Mouse (Mus musculus): ENCODE measurements around the gene Fbxl16. TPM values are rescaled to one million over a fixed set of nuclear protein-coding genes. Genes with fewer than 3 reads are reported as not detected.
A peak's percentile ranks its signal among the peaks of the same experiment; 100 is the strongest.

Gene Fbxl16
- polyA plus RNA-seq, 1 experiment from 2014 or later, result 2.8 TPM

- WGBS, result 75% methylated on average over 6 of the region's 6 CpGs
- Histone ChIP-seq H3K27me3 (ENCODE audit: control insufficient read depth, insufficient read depth, low read length) (no peaks in the 10 kb centered on the region), H3K9ac (ENCODE audit: low read length) (no peak overlapping the region), H3K4me3 (replicated peaks; ENCODE audit: low read length) (no peak overlapping the region), H3K4me2 (ENCODE audit: low read depth, low read length) (no peak overlapping the region), H3K27ac (ENCODE audit: low read length) (no peak overlapping the region), H3K9me3 (replicated peaks; ENCODE audit: control insufficient read depth, low read length) (no peaks in the 10 kb centered on the region), H3K36me3 (ENCODE audit: control insufficient read depth, insufficient read depth, low read length) (peaks cover 3% of the 10 kb centered on the region; the same call in 1 of the 2 replicates), H3K4me1 (ENCODE audit: control insufficient read depth, insufficient read depth, low read length) (peaks cover 14% of the 10 kb centered on the region)
- no peak for ATAC-seq (ENCODE audit: insufficient read depth, low FRiP score)
Observed at GRCm38 (mm10) chr17:25781339-25781738, 27.5 kb upstream of the Fbxl16 start.

- no peaks in the 10 kb centered on the region for H3K9me3 ChIP-seq (replicated peaks; ENCODE audit: control insufficient read depth, low read length)
- 57% methylated on average over 7 of the region's 7 CpGs for WGBS
- H3K9ac ChIP-seq (ENCODE audit: low read length), result no peak overlapping the region
- no peaks in the 10 kb centered on the region for H3K27me3 ChIP-seq (ENCODE audit: control insufficient read depth, insufficient read depth, low read length)
- H3K36me3 ChIP-seq (ENCODE audit: control insufficient read depth, insufficient read depth, low read length), result peaks cover 8% of the 10 kb centered on the region; the same call in 1 of the 2 replicates
- H3K4me1 ChIP-seq (ENCODE audit: control insufficient read depth, insufficient read depth, low read length), result peaks cover 14% of the 10 kb centered on the region
- H3K4me2 ChIP-seq (ENCODE audit: low read depth, low read length), result no peak overlapping the region
- no peak for ATAC-seq (ENCODE audit: insufficient read depth, low FRiP score)
- no peak overlapping the region for H3K27ac ChIP-seq (ENCODE audit: low read length)
- no peak overlapping the region for H3K4me3 ChIP-seq (replicated peaks; ENCODE audit: low read length)
Observed at GRCm38 (mm10) chr17:25783086-25783485, 25.8 kb upstream of the Fbxl16 start.

GRCm38 (mm10) chr17:25783861-25784574 is 24.9 kb upstream of the Fbxl16 start:
- no peak overlapping the region for H3K27ac ChIP-seq (ENCODE audit: low read length)
- no peaks in the 10 kb centered on the region for H3K27me3 ChIP-seq (ENCODE audit: control insufficient read depth, insufficient read depth, low read length)
- H3K9ac ChIP-seq (ENCODE audit: low read length), result peak overlapping the region; percentile 83; the same call in 1 of the 2 replicates
- peaks cover 14% of the 10 kb centered on the region for H3K4me1 ChIP-seq (ENCODE audit: control insufficient read depth, insufficient read depth, low read length)
- H3K9me3 ChIP-seq (replicated peaks; ENCODE audit: control insufficient read depth, low read length), result no peaks in the 10 kb centered on the region
- ATAC-seq (ENCODE audit: insufficient read depth, low FRiP score), result no peak
- peaks cover 8% of the 10 kb centered on the region; the same call in 1 of the 2 replicates for H3K36me3 ChIP-seq (ENCODE audit: control insufficient read depth, insufficient read depth, low read length)
- peak overlapping the region; percentile 67 for H3K4me3 ChIP-seq (replicated peaks; ENCODE audit: low read length)
- peak overlapping the region; percentile 71 for H3K4me2 ChIP-seq (ENCODE audit: low read depth, low read length)
- 74% methylated on average over 15 of the region's 15 CpGs for WGBS

GRCm38 (mm10) chr17:25785281-25785745 is 23.6 kb upstream of the Fbxl16 start, which contains the start of gene Haghl:
Gene Haghl (minus strand): TSS chr17:25785673.
- under 1% methylated on average over 23 of the region's 23 CpGs for WGBS
- H3K4me3 ChIP-seq (replicated peaks; ENCODE audit: low read length), result peak within 1 kb of the TSS; percentile 67
- peak within 1 kb of the TSS; percentile 71 for H3K4me2 ChIP-seq (ENCODE audit: low read depth, low read length)
- H3K9me3 ChIP-seq (replicated peaks; ENCODE audit: control insufficient read depth, low read length), result no peaks in the 10 kb centered on the region
- peak within 1 kb of the TSS; percentile 84 for H3K27ac ChIP-seq (ENCODE audit: low read length)
- peak; percentile 87 for ATAC-seq (ENCODE audit: insufficient read depth, low FRiP score)
- peaks cover 14% of the 10 kb centered on the region for H3K4me1 ChIP-seq (ENCODE audit: control insufficient read depth, insufficient read depth, low read length)
- H3K27me3 ChIP-seq (ENCODE audit: control insufficient read depth, insufficient read depth, low read length), result no peaks in the 10 kb centered on the region
- H3K9ac ChIP-seq (ENCODE audit: low read length), result peak within 1 kb of the TSS; percentile 83
- H3K36me3 ChIP-seq (ENCODE audit: control insufficient read depth, insufficient read depth, low read length), result peaks cover 5% of the 10 kb centered on the region; the same call in 1 of the 2 replicates

GRCm38 (mm10) chr17:25786280-25786679 is 22.6 kb upstream of the Fbxl16 start, which contains the start of gene Ccdc78:
Gene Ccdc78 (plus strand): TSS chr17:25786580.
- peaks cover 16% of the 10 kb centered on the region for H3K4me1 ChIP-seq (ENCODE audit: control insufficient read depth, insufficient read depth, low read length)
- WGBS, result 80% methylated on average over 3 of the region's 3 CpGs
- H3K4me2 ChIP-seq (ENCODE audit: low read depth, low read length), result peak within 1 kb of the TSS; percentile 71
- H3K9me3 ChIP-seq (replicated peaks; ENCODE audit: control insufficient read depth, low read length), result no peaks in the 10 kb centered on the region
- peaks cover 5% of the 10 kb centered on the region; the same call in 1 of the 2 replicates for H3K36me3 ChIP-seq (ENCODE audit: control insufficient read depth, insufficient read depth, low read length)
- H3K27ac ChIP-seq (ENCODE audit: low read length), result peak within 1 kb of the TSS; percentile 84
- peak within 1 kb of the TSS; percentile 67 for H3K4me3 ChIP-seq (replicated peaks; ENCODE audit: low read length)
- H3K9ac ChIP-seq (ENCODE audit: low read length), result peak within 1 kb of the TSS; percentile 83
- no peak for ATAC-seq (ENCODE audit: insufficient read depth, low FRiP score)
- H3K27me3 ChIP-seq (ENCODE audit: control insufficient read depth, insufficient read depth, low read length), result no peaks in the 10 kb centered on the region

- no peak overlapping the region for H3K9ac ChIP-seq (ENCODE audit: low read length)
- no peaks in the 10 kb centered on the region for H3K27me3 ChIP-seq (ENCODE audit: control insufficient read depth, insufficient read depth, low read length)
- H3K4me1 ChIP-seq (ENCODE audit: control insufficient read depth, insufficient read depth, low read length), result peaks cover 20% of the 10 kb centered on the region
- H3K27ac ChIP-seq (ENCODE audit: low read length), result no peak overlapping the region
- no peaks in the 10 kb centered on the region for H3K9me3 ChIP-seq (replicated peaks; ENCODE audit: control insufficient read depth, low read length)
- no peak overlapping the region for H3K4me3 ChIP-seq (replicated peaks; ENCODE audit: low read length)
- ATAC-seq (ENCODE audit: insufficient read depth, low FRiP score), result no peak
- peaks cover 5% of the 10 kb centered on the region; the same call in 1 of the 2 replicates for H3K36me3 ChIP-seq (ENCODE audit: control insufficient read depth, insufficient read depth, low read length)
- 90% methylated on average over 9 of the region's 9 CpGs for WGBS
- no peak overlapping the region for H3K4me2 ChIP-seq (ENCODE audit: low read depth, low read length)
Observed at GRCm38 (mm10) chr17:25786781-25787504, 21.9 kb upstream of the Fbxl16 start.

- no peak for ATAC-seq (ENCODE audit: insufficient read depth, low FRiP score)
- 23% methylated on average over 19 of the region's 19 CpGs for WGBS
Observed at GRCm38 (mm10) chr17:25791320-25791842, 17.5 kb upstream of the Fbxl16 start.

GRCm38 (mm10) chr17:25791843-25792527 is 16.9 kb upstream of the Fbxl16 start:
- Histone ChIP-seq H3K27me3 (ENCODE audit: control insufficient read depth, insufficient read depth, low read length) (no peaks in the 10 kb centered on the region), H3K4me2 (ENCODE audit: low read depth, low read length) (peak overlapping the region; percentile 96), H3K36me3 (ENCODE audit: control insufficient read depth, insufficient read depth, low read length) (0 out of 2 replicates have a peak, but pooled peaks cover 5% of the 10 kb centered on the region), H3K9ac (ENCODE audit: low read length) (peak overlapping the region; percentile 77), H3K4me1 (ENCODE audit: control insufficient read depth, insufficient read depth, low read length) (peaks cover 37% of the 10 kb centered on the region), H3K4me3 (replicated peaks; ENCODE audit: low read length) (peak overlapping the region; percentile 93), H3K27ac (ENCODE audit: low read length) (peak overlapping the region; percentile 98), H3K9me3 (replicated peaks; ENCODE audit: control insufficient read depth, low read length) (no peaks in the 10 kb centered on the region)
- under 1% methylated on average over 45 of the region's 45 CpGs for WGBS
- ATAC-seq (ENCODE audit: insufficient read depth, low FRiP score), result peak; percentile 74

More at GRCm38 (mm10) chr17:25791320-25791842, 17.5 kb upstream of the Fbxl16 start:
- Histone ChIP-seq H3K9ac (ENCODE audit: low read length) (peak overlapping the region; percentile 77), H3K27me3 (ENCODE audit: control insufficient read depth, insufficient read depth, low read length) (no peaks in the 10 kb centered on the region), H3K4me2 (ENCODE audit: low read depth, low read length) (peak overlapping the region; percentile 96), H3K9me3 (replicated peaks; ENCODE audit: control insufficient read depth, low read length) (no peaks in the 10 kb centered on the region), H3K4me3 (replicated peaks; ENCODE audit: low read length) (peak overlapping the region; percentile 93), H3K36me3 (ENCODE audit: control insufficient read depth, insufficient read depth, low read length) (0 out of 2 replicates have a peak, but pooled peaks cover 5% of the 10 kb centered on the region), H3K27ac (ENCODE audit: low read length) (peak overlapping the region; percentile 98), H3K4me1 (ENCODE audit: control insufficient read depth, insufficient read depth, low read length) (peaks cover 36% of the 10 kb centered on the region)

Measured in stomach, embryonic 16.5 days (tissue).